Comparison of ENCODE assay signal across 8 mouse cellular contexts in the genomic region with DNA sequence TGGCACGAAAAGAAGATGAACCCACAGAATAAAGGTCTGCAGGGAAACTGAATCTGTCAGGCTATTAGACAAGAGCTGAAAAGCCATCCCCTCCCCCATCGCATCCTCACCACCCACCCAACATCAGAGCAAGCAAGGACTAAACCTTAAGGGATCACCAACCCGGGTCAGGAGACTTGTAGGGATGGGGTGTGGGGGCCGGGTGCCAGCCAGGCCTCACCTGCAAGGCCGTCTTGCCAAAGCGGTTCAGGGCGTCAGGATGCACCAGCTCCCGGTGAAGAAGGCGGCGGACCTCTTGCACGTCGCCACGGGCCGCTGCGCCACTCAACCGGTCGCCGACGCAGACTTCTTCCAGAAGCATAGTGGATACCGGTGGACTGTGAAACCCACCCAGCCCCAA. TPM values are rescaled to one million over a fixed set of nuclear protein-coding genes. Genes with fewer than 3 reads are reported as not detected.
DNase-seq lines count a peak whose midpoint lies in the region; ATAC-seq and TF ChIP-seq lines count a peak whose summit lies in the region.

No protein-coding gene starts in this region.

- H3K4me3 ChIP-seq in kidney, embryonic 14.5 days (ENCODE audit: low read length), result peak overlapping the region; percentile 78
- H3K4me3 ChIP-seq in E14TG2a.4 (replicated peaks; ENCODE audit: low read length), result peak overlapping the region; percentile 90
- peak overlapping the region; percentile 66 for H3K4me3 ChIP-seq in hindbrain, embryonic 14.5 days (replicated peaks; ENCODE audit: low read length)
- H3K4me3 ChIP-seq in midbrain, embryonic 14.5 days (replicated peaks; ENCODE audit: low read depth, low read length), result peak overlapping the region; percentile 72

- H3K27me3 ChIP-seq in kidney, embryonic 14.5 days (ENCODE audit: control insufficient read depth, insufficient read depth, low read length), result no peaks in the 10 kb centered on the region
- no peaks in the 10 kb centered on the region for H3K27me3 ChIP-seq in E14TG2a.4 (ENCODE audit: insufficient read depth, low read length)
- no peaks in the 10 kb centered on the region for H3K27me3 ChIP-seq in hindbrain, embryonic 14.5 days (ENCODE audit: control insufficient read depth, insufficient read depth, low read length)
- no peaks in the 10 kb centered on the region for H3K27me3 ChIP-seq in midbrain, embryonic 14.5 days (ENCODE audit: control insufficient read depth, insufficient read depth, low read length)

- H3K4me1 ChIP-seq in kidney, embryonic 14.5 days (ENCODE audit: control insufficient read depth, insufficient read depth, low read length), result peaks cover 27% of the 10 kb centered on the region
- H3K4me1 ChIP-seq in E14TG2a.4 (replicated peaks; ENCODE audit: low read depth, low read length), result peaks cover 48% of the 10 kb centered on the region
- H3K4me1 ChIP-seq in hindbrain, embryonic 14.5 days (replicated peaks; ENCODE audit: control insufficient read depth, insufficient read depth, low read length), result peaks cover 33% of the 10 kb centered on the region
- H3K4me1 ChIP-seq in midbrain, embryonic 14.5 days (ENCODE audit: control insufficient read depth, insufficient read depth, low read length), result peaks cover 33% of the 10 kb centered on the region

- H3K36me3 ChIP-seq in kidney, embryonic 14.5 days (ENCODE audit: control insufficient read depth, insufficient read depth, low read length), result peaks cover 3% of the 10 kb centered on the region; the same call in 1 of the 2 replicates
- peaks cover 23% of the 10 kb centered on the region for H3K36me3 ChIP-seq in E14TG2a.4 (ENCODE audit: insufficient read depth, low read length)
- H3K36me3 ChIP-seq in hindbrain, embryonic 14.5 days (replicated peaks; ENCODE audit: control insufficient read depth, insufficient read depth), result peaks cover 3% of the 10 kb centered on the region; the same call in 1 of the 2 replicates
- no peaks in the 10 kb centered on the region for H3K36me3 ChIP-seq in midbrain, embryonic 14.5 days (ENCODE audit: control insufficient read depth, insufficient read depth, low read length)

- H3K4me2 ChIP-seq in kidney, embryonic 14.5 days (replicated peaks; ENCODE audit: low read depth, low read length), result peak overlapping the region; percentile 65
- peak overlapping the region; percentile 58 for H3K4me2 ChIP-seq in hindbrain, embryonic 14.5 days (replicated peaks)
- peak overlapping the region; percentile 84 for H3K4me2 ChIP-seq in midbrain, embryonic 14.5 days (ENCODE audit: low read length)

- WGBS in kidney, embryonic 14.5 days, result under 1% methylated on average over 20 of the region's 20 CpGs
- under 1% methylated on average over 20 of the region's 20 CpGs for WGBS in hindbrain, embryonic 14.5 days
- WGBS in midbrain, embryonic 14.5 days, result under 1% methylated on average over 20 of the region's 20 CpGs

- no peak for DNase-seq in kidney, postnatal 4 days
- DNase-seq in cerebellum, adult 18-20 months, result peak; percentile 60 to 71
- peak; percentile 56 for DNase-seq in hindbrain, embryonic 14.5 days (ENCODE audit: low spot score)
- peak; percentile 62 for DNase-seq in midbrain, embryonic 14.5 days
- no peak for DNase-seq in spleen, adult 18-20 months
- no peak for DNase-seq in urinary bladder, adult 2 months (ENCODE audit: low spot score)

- H3K9ac ChIP-seq in kidney, embryonic 14.5 days (ENCODE audit: low read depth, low read length), result peak overlapping the region; percentile 71
- peak overlapping the region; percentile 73 for H3K9ac ChIP-seq in hindbrain, embryonic 14.5 days
- H3K9ac ChIP-seq in midbrain, embryonic 14.5 days (replicated peaks; ENCODE audit: low read length), result peak overlapping the region; percentile 70

- peak overlapping the region; percentile 63; the same call in 1 of the 2 replicates for H3K27ac ChIP-seq in kidney, embryonic 14.5 days (ENCODE audit: low read depth, low read length)
- H3K27ac ChIP-seq in hindbrain, embryonic 14.5 days, result peak overlapping the region; percentile 77
- peak overlapping the region; percentile 82 for H3K27ac ChIP-seq in midbrain, embryonic 14.5 days (replicated peaks; ENCODE audit: low read depth, low read length)

- no peaks in the 10 kb centered on the region for H3K9me3 ChIP-seq in kidney, embryonic 14.5 days (ENCODE audit: control insufficient read depth, low read length)
- H3K9me3 ChIP-seq in E14TG2a.4 (ENCODE audit: low read length), result no peaks in the 10 kb centered on the region
- H3K9me3 ChIP-seq in hindbrain, embryonic 14.5 days (ENCODE audit: control insufficient read depth, low read length), result no peaks in the 10 kb centered on the region
- H3K9me3 ChIP-seq in midbrain, embryonic 14.5 days (ENCODE audit: control insufficient read depth, low read length), result no peaks in the 10 kb centered on the region

- TF ChIP-seq CTCF in E14TG2a.4 (conservative IDR thresholded peaks at IDR 0.05; ENCODE audit: low read length), result no peak

- ATAC-seq in kidney, embryonic 14.5 days (ENCODE audit: low FRiP score, low TSS enrichment), result no peak
- ATAC-seq in hindbrain, embryonic 14.5 days (ENCODE audit: low FRiP score), result no peak
- ATAC-seq in midbrain, embryonic 14.5 days (ENCODE audit: low FRiP score, low TSS enrichment), result no peak

RNA-seq across cellular contexts. Expression of a gene that starts 0.6 kb away (rescaled TPM):
- 45.3 and 56.2 TPM in 2 replicates for polyA plus RNA-seq in kidney, embryonic 14.5 days (2014; fragmentation: Nextera tagmentation; extraction: Ambion mirVana)
- 107 and 112 TPM in 2 replicates for polyA plus RNA-seq in hindbrain, embryonic 14.5 days (2014; fragmentation: Nextera tagmentation; extraction: Ambion mirVana)
- 84.9 and 95.7 TPM in 2 replicates for polyA plus RNA-seq in midbrain, embryonic 14.5 days (2014; fragmentation: Nextera tagmentation; extraction: Ambion mirVana)
- 17.9 and 18.2 TPM in 2 replicates for polyA plus RNA-seq in urinary bladder, adult 2 months (2012; rRNA removed)

RNA-seq across cellular contexts. Expression of a gene that starts 2.8 kb away (rescaled TPM):
- polyA plus RNA-seq in kidney, embryonic 14.5 days (2014; fragmentation: Nextera tagmentation; extraction: Ambion mirVana), result 15.3 and 18.6 TPM in 2 replicates
- polyA plus RNA-seq in hindbrain, embryonic 14.5 days (2014; fragmentation: Nextera tagmentation; extraction: Ambion mirVana), result 11.2 and 15.6 TPM in 2 replicates
- polyA plus RNA-seq in midbrain, embryonic 14.5 days (2014; fragmentation: Nextera tagmentation; extraction: Ambion mirVana), result 12.9 and 16.9 TPM in 2 replicates
- 31.0 and 31.8 TPM in 2 replicates for polyA plus RNA-seq in urinary bladder, adult 2 months (2012; rRNA removed)

RNA-seq across cellular contexts. Expression of a gene that starts 21.5 kb away (rescaled TPM):
- polyA plus RNA-seq in kidney, embryonic 14.5 days (2014; fragmentation: Nextera tagmentation; extraction: Ambion mirVana), result 33.7 and 36.0 TPM in 2 replicates
- 1.8 and 2.2 TPM in 2 replicates for polyA plus RNA-seq in hindbrain, embryonic 14.5 days (2014; fragmentation: Nextera tagmentation; extraction: Ambion mirVana)
- polyA plus RNA-seq in midbrain, embryonic 14.5 days (2014; fragmentation: Nextera tagmentation; extraction: Ambion mirVana), result 0.88 and 1.5 TPM in 2 replicates
- 40.7 and 46.5 TPM in 2 replicates for polyA plus RNA-seq in urinary bladder, adult 2 months (2012; rRNA removed)

RNA-seq across cellular contexts. Expression of a gene that starts 25.5 kb away (rescaled TPM):
- polyA plus RNA-seq in kidney, embryonic 14.5 days (2014; fragmentation: Nextera tagmentation; extraction: Ambion mirVana), result 35.5 and 43.7 TPM in 2 replicates
- 38.1 and 46.9 TPM in 2 replicates for polyA plus RNA-seq in hindbrain, embryonic 14.5 days (2014; fragmentation: Nextera tagmentation; extraction: Ambion mirVana)
- polyA plus RNA-seq in midbrain, embryonic 14.5 days (2014; fragmentation: Nextera tagmentation; extraction: Ambion mirVana), result 44.6 and 44.7 TPM in 2 replicates
- 23.6 and 27.3 TPM in 2 replicates for polyA plus RNA-seq in urinary bladder, adult 2 months (2012; rRNA removed)

RNA-seq across cellular contexts. Expression of a gene that starts 29.9 kb away (rescaled TPM):
- 46.2 and 80.5 TPM in 2 replicates for polyA plus RNA-seq in kidney, embryonic 14.5 days (2014; fragmentation: Nextera tagmentation; extraction: Ambion mirVana)
- 58.4 and 62.3 TPM in 2 replicates for polyA plus RNA-seq in hindbrain, embryonic 14.5 days (2014; fragmentation: Nextera tagmentation; extraction: Ambion mirVana)
- 49.3 and 67.4 TPM in 2 replicates for polyA plus RNA-seq in midbrain, embryonic 14.5 days (2014; fragmentation: Nextera tagmentation; extraction: Ambion mirVana)
- polyA plus RNA-seq in urinary bladder, adult 2 months (2012; rRNA removed), result 136 and 143 TPM in 2 replicates

Comparison
In these comparisons a context has a peak if more than half of its experiments do, and no peak if none do; other contexts are left out.
1. DNase-seq: peak in cerebellum, adult 18-20 months (2 of 2), hindbrain, embryonic 14.5 days (single experiment) and midbrain, embryonic 14.5 days (single experiment); none in kidney, postnatal 4 days (0 of 2), spleen, adult 18-20 months (0 of 2) and urinary bladder, adult 2 months (single experiment).
2. RNA of a gene that starts 21.5 kb away (polyA plus RNA-seq): 40.7 to 46.5 TPM in urinary bladder, adult 2 months and 33.7 to 36.0 TPM in kidney, embryonic 14.5 days; 1.8 to 2.2 TPM in hindbrain, embryonic 14.5 days and 0.88 to 1.5 TPM in midbrain, embryonic 14.5 days; every median in the first group is over 10 times any median in the second.
3. Peak in every context shown above with its lines, with median percentiles within 50 percentile points of each other: H3K27ac ChIP-seq, H3K4me2 ChIP-seq, H3K4me3 ChIP-seq and H3K9ac ChIP-seq.